8 mouse cellular contexts compared by ENCODE assay signal in genomic region chr17:27825984-27826905, GRCm38 (mm10). TPM values are rescaled to one million over a fixed set of nuclear protein-coding genes. Genes with fewer than 3 reads are reported as not detected.
DNase-seq lines count a peak whose midpoint lies in the region; ATAC-seq and TF ChIP-seq lines count a peak whose summit lies in the region.

No protein-coding gene starts in this region.

- TF ChIP-seq POLR2A in limb, embryonic 14.5 days (IDR thresholded peaks at IDR 0.05; ENCODE audit: borderline replicate concordance, extremely low read depth, insufficient read depth, insufficient read length): no peak
- no peak; the same call in 1 of the 2 replicates for TF ChIP-seq POLR2A in spleen, adult 2 months (IDR thresholded peaks at IDR 0.05; ENCODE audit: low read depth, low read length)

- no peaks in the 10 kb centered on the region for H3K9me3 ChIP-seq in limb, embryonic 14.5 days (ENCODE audit: control insufficient read depth, low read length)
- no peaks in the 10 kb centered on the region for H3K9me3 ChIP-seq in midbrain, embryonic 14.5 days (ENCODE audit: control insufficient read depth, low read length)

- TF ChIP-seq CTCF in spleen, adult 2 months (IDR thresholded peaks at IDR 0.05; ENCODE audit: extremely low read depth, insufficient read depth, insufficient read length, insufficient replicate concordance): no peak

- no peaks in the 10 kb centered on the region for H3K27me3 ChIP-seq in limb, embryonic 14.5 days (ENCODE audit: control insufficient read depth, insufficient read depth, low read length)
- no peaks in the 10 kb centered on the region for H3K27me3 ChIP-seq in midbrain, embryonic 14.5 days (ENCODE audit: control insufficient read depth, insufficient read depth, low read length)
- H3K27me3 ChIP-seq in spleen, adult 2 months (ENCODE audit: control insufficient read depth, insufficient read depth, low read length): no peaks in the 10 kb centered on the region

- DNase-seq in MEL-GATA-1-ER (ENCODE audit: extremely low read depth, low read depth): peak; percentile 66
- DNase-seq in c-Kit-positive CD71-positive TER-119-negative erythroid progenitor cells, embryonic 14.5 days (ENCODE audit: low read depth): peak; percentile 78
- DNase-seq in gastrocnemius, postnatal 25 days: peak; percentile 64
- DNase-seq in limb, embryonic 14.5 days (ENCODE audit: low spot score): peak; percentile 73
- DNase-seq in midbrain, embryonic 14.5 days: peak; percentile 50
- DNase-seq in spleen, adult 2 months (ENCODE audit: low read depth in 1 of 2, low spot score in 2 of 2): peak; percentile 91 to 95
- no peak for DNase-seq in cerebellum, adult 9-10 months

- H3K4me3 ChIP-seq in limb, embryonic 14.5 days (replicated peaks; ENCODE audit: low read length): peak overlapping the region; percentile 26
- H3K4me3 ChIP-seq in midbrain, embryonic 14.5 days (replicated peaks; ENCODE audit: low read depth, low read length): peak overlapping the region; percentile 7; the same call in 1 of the 2 replicates
- H3K4me3 ChIP-seq in spleen, adult 2 months (ENCODE audit: extremely low read depth, insufficient read depth, insufficient read length): peak overlapping the region; percentile 59

- no peaks in the 10 kb centered on the region for H3K36me3 ChIP-seq in limb, embryonic 14.5 days (ENCODE audit: control insufficient read depth, insufficient read depth, low read length)
- no peaks in the 10 kb centered on the region for H3K36me3 ChIP-seq in midbrain, embryonic 14.5 days (ENCODE audit: control insufficient read depth, insufficient read depth, low read length)
- no peaks in the 10 kb centered on the region for H3K36me3 ChIP-seq in spleen, adult 2 months (ENCODE audit: control insufficient read depth, insufficient read depth, low read length)

- 2% methylated on average over 22 of the region's 22 CpGs for WGBS in limb, embryonic 14.5 days
- 4% methylated on average over 22 of the region's 22 CpGs for WGBS in midbrain, embryonic 14.5 days
- 1% methylated on average over 22 of the region's 22 CpGs for WGBS in spleen, adult 2 months

- peak; percentile 80 for ATAC-seq in inflammation-experienced regulatory T-cells, adult 6 months
- ATAC-seq in limb, embryonic 14.5 days (ENCODE audit: low FRiP score, low read depth): peak; percentile 73
- no peak for ATAC-seq in midbrain, embryonic 14.5 days (ENCODE audit: low FRiP score, low TSS enrichment)

- H3K27ac ChIP-seq in limb, embryonic 14.5 days (replicated peaks; ENCODE audit: low read depth, low read length): no peak overlapping the region
- no peak overlapping the region for H3K27ac ChIP-seq in midbrain, embryonic 14.5 days (replicated peaks; ENCODE audit: low read depth, low read length)
- H3K27ac ChIP-seq in spleen, adult 2 months (ENCODE audit: insufficient read depth, low read length): peak overlapping the region; percentile 96

- peak overlapping the region; percentile 45 for H3K4me2 ChIP-seq in limb, embryonic 14.5 days (replicated peaks; ENCODE audit: low read depth, low read length, severe bottlenecking)
- peak overlapping the region; percentile 41 for H3K4me2 ChIP-seq in midbrain, embryonic 14.5 days (ENCODE audit: low read length)

- peaks cover 8% of the 10 kb centered on the region; the same call in 1 of the 2 replicates for H3K4me1 ChIP-seq in limb, embryonic 14.5 days (ENCODE audit: control insufficient read depth, insufficient read depth, low read length)
- peaks cover 2% of the 10 kb centered on the region; the same call in 1 of the 2 replicates for H3K4me1 ChIP-seq in midbrain, embryonic 14.5 days (ENCODE audit: control insufficient read depth, insufficient read depth, low read length)
- H3K4me1 ChIP-seq in spleen, adult 2 months (ENCODE audit: control insufficient read depth, insufficient read depth, insufficient read length): peaks cover 14% of the 10 kb centered on the region; the same call in 1 of the 2 replicates

- peak overlapping the region; percentile 40; the same call in 1 of the 2 replicates for H3K9ac ChIP-seq in limb, embryonic 14.5 days (ENCODE audit: low read depth, low read length, severe bottlenecking)
- peak overlapping the region; percentile 13; the same call in 1 of the 2 replicates for H3K9ac ChIP-seq in midbrain, embryonic 14.5 days (replicated peaks; ENCODE audit: low read length)

RNA-seq across cellular contexts. Expression of gene D17Wsu92e, which starts 5.8 kb away (rescaled TPM):
- 100 to 1,000 TPM; 125 to 149 TPM for total RNA-seq in gastrocnemius, postnatal 25 days (2021)
- polyA plus RNA-seq in inflammation-experienced regulatory T-cells, adult 6 months (2017; shearing (Covaris generic)): 10 to 100 TPM; 12.0 to 15.9 (median 14.3) TPM
- 60.1 and 65.2 TPM in 2 replicates for polyA plus RNA-seq in limb, embryonic 14.5 days (2012; rRNA removed)
- 20.3 and 21.3 TPM in 2 replicates for polyA plus RNA-seq in limb, embryonic 14.5 days (2014; fragmentation: Nextera tagmentation; extraction: Ambion mirVana)
- 11.7 and 12.9 TPM in 2 replicates for polyA plus RNA-seq in midbrain, embryonic 14.5 days (2014; fragmentation: Nextera tagmentation; extraction: Ambion mirVana)
- 63.8 and 64.6 TPM in 2 replicates for polyA plus RNA-seq in spleen, adult 2 months (2012; rRNA removed)

RNA-seq across cellular contexts. Expression of gene Snrpc, which starts 11.7 kb away (rescaled TPM):
- total RNA-seq in gastrocnemius, postnatal 25 days (2021): 10 to 100 TPM; 62.8 to 63.4 TPM
- polyA plus RNA-seq in inflammation-experienced regulatory T-cells, adult 6 months (2017; shearing (Covaris generic)): 100 to 1,000 TPM in 1 of 3 experiments, 10 to 100 TPM in 2; 83.3 to 136 (median 92.9) TPM
- 228 and 238 TPM in 2 replicates for polyA plus RNA-seq in limb, embryonic 14.5 days (2012; rRNA removed)
- polyA plus RNA-seq in limb, embryonic 14.5 days (2014; fragmentation: Nextera tagmentation; extraction: Ambion mirVana): 286 and 308 TPM in 2 replicates
- 240 and 274 TPM in 2 replicates for polyA plus RNA-seq in midbrain, embryonic 14.5 days (2014; fragmentation: Nextera tagmentation; extraction: Ambion mirVana)
- 63.5 and 104 TPM in 2 replicates for polyA plus RNA-seq in spleen, adult 2 months (2012; rRNA removed)

RNA-seq across cellular contexts. Expression of gene Uhrf1bp1, which starts 30.0 kb away (rescaled TPM):
- total RNA-seq in gastrocnemius, postnatal 25 days (2021): 10 to 100 TPM; 21.5 to 24.4 TPM
- 1 to 10 TPM in 1 of 3 experiments, under 1 TPM in 2; 0.77 to 1.2 (median 0.86) TPM for polyA plus RNA-seq in inflammation-experienced regulatory T-cells, adult 6 months (2017; shearing (Covaris generic))
- polyA plus RNA-seq in limb, embryonic 14.5 days (2012; rRNA removed): 13.5 and 15.6 TPM in 2 replicates
- polyA plus RNA-seq in limb, embryonic 14.5 days (2014; fragmentation: Nextera tagmentation; extraction: Ambion mirVana): 8.0 TPM in 2 replicates
- 6.6 and 9.3 TPM in 2 replicates for polyA plus RNA-seq in midbrain, embryonic 14.5 days (2014; fragmentation: Nextera tagmentation; extraction: Ambion mirVana)
- 2.5 and 3.4 TPM in 2 replicates for polyA plus RNA-seq in spleen, adult 2 months (2012; rRNA removed)

Comparison
In these comparisons a context has a peak if more than half of its experiments do, and no peak if none do; other contexts are left out.
1. H3K4me3 ChIP-seq: peak in every context shown above with its lines; median percentile 59 in spleen, adult 2 months; 26 in limb, embryonic 14.5 days; 7 in midbrain, embryonic 14.5 days.